Mouse (Mus musculus): ENCODE data around the gene Ube2d3.

- no peak for TF ChIP-seq CTCF (IDR thresholded peaks at IDR 0.05; ENCODE audit: extremely low read depth, insufficient read depth, insufficient read length, insufficient replicate concordance)
- TF ChIP-seq POLR2A (IDR thresholded peaks at IDR 0.05; ENCODE audit: low read depth, low read length), result no peak
Observed at GRCm38 (mm10) chr3:135476977-135477376, 39.0 kb downstream of the Ube2d3 start.
